Mouse (Mus musculus) granulocyte monocyte progenitor cell, adult 5-6 weeks (primary cell): ENCODE results near the gene Gm40193. TPM values are rescaled to one million over a fixed set of nuclear protein-coding genes. Genes with fewer than 3 reads are reported as not detected.
A peak's percentile ranks its signal among the peaks of the same experiment; 100 is the strongest.

ENCODE experiments used
- ATAC-seq: replicated peaks from 2 replicates; pipeline ENCODE4 v1.8.0; 2016; ENCODE audit warnings: mild to moderate bottlenecking, moderate TSS enrichment, inconsistent platforms; ENCODE audit not compliant: poor library complexity, severe bottlenecking
- total RNA-seq, 2 experiments: library from RNA; stranded (forward) in 1 of 2; stranded (reverse) in 1 of 2; fragments of 200-712, 200-1000 nt in 1 of 2; fragments of >200 nt in 1 of 2; fragmentation: Nextera tagmentation in 1 of 2; gene quantifications; 2 replicates each; pipeline ENCODE4 v1.2.3; 2014 to 2017

Gene Gm40193
- total RNA-seq, 2 experiments from 2014 or later, result not detected

DNA sequence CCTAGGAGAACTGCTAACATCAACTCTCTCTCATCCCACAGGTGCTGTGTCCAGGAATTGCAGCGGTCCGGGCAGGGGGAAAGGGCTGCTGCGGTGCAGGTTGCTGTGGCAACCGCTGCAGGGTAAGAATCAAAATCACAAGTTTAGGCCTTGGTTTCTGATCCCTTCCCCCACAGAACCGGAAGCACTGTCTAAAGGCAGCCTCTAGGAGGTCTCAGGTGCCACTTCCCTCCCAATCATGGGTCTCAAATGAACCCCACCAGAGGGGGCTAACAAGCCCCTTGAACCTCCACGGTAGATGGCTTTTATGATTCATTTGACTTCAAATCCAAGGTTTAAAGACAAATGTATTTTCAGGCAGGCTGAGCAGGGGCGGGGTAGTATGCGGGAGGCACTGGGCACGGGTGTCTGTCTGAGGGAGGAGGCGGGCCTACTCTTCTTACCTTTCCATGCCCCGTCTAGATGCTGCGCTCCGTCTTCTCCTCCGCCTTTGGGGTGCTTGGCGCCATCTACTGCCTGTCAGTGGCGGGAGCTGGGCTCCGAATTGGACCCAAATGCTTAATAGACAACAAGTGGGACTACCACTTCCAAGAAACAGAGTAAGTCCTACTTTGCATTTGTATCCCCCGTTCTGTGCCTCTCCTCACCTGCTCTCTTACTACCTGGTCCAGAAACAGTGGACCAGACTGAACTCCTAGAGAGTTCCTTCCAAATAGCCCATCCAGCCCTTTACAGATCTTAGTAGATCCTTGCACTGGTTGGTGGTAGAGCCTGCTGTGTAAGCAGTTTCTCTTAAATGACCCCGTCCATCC, 22.8 kb downstream of the Gm40193 start:
- ATAC-seq, result peak; percentile 55; the same call in 1 of the 2 replicates

DNA sequence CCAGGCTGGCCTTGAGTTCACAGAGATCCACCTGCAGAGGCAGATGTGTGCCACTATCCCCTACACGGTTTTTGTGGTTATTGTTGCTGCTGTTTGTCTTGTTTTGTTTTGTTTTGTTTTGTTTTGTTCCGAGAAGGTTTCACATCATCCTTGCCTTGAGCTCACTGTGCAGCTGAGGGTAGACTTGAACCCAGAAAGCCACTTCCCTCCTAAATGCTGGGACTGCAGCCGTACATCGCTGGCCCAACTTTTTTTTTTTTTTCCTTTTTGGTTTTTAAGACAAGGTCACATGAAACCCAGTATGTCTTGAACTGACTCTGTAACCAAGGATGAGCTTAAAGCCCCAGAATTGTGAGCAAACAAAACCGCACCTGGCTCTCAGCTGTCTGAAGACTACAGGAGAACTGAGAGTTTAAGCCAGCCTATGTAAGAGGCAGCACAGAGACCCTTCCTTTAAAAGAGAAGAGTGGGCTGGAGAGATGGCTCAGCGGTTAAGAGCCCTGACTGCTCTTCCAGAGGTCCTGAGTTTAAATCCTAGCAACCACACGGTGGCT, 25.7 kb downstream of the Gm40193 start:
- ATAC-seq, result no peak

DNA sequence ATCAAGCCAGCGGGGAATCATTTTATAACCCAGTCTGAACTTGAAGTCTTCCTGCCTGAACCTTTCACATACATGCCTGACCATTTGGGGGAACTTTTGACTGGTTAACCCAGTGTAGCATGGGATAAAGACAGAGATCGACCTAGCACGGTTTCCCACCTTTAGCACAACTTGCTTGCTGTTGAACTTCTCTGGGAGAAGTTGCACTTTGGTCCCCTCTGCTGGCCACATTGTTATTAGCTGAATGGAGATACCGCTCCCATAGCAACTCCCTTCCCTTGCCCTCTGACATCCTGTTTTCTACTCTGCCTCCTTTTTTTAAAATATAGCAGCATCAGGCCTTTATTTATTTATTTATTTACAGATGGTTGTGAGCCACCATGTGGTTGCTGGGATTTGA, 26.4 kb downstream of the Gm40193 start:
- peak; percentile 79 for ATAC-seq

DNA sequence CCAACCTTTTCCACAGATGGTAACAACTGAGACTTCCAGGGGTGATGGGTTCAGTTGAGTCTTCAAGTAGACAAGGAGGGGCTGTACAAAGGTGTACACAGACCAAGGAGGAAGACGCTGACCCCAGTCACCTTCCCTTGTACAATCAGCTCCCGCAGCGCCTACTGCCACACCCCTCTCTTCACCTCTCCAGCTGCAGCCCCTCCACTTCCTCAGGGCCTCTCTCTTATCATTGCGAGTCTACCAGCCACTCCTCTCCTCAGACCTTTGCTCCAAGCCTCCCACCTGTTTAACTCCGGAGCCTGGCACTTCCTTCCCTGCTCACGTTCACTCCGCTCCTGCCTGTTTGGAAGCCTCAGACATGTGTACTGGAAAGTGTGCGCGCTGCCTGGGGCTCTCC, 27.8 kb downstream of the Gm40193 start, which contains the start of gene Tm4sf5:
TSS of gene Tm4sf5 (plus strand) at position 275 of the 400 bp plus-strand sequence.
- ATAC-seq, result no peak

DNA sequence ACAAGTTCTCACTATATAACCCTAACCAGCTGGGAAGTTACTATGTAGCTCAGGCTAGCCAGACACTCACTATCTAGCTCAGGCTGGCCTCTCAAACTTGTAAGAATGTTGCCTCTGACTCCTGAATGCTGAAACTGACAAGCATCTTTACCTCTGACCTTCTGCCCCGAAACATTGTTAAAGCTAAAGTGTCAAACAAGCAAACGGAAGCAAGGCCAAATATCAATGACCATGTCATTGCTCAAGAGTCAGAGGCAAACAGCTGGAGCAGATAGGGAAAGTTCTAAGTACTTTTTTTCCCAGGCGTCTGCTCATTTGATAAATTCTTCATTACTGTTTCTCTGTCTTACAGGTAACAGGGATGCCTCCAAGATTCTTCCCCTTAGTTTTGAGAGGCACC, 30.7 kb downstream of the Gm40193 start:
- no peak for ATAC-seq

DNA sequence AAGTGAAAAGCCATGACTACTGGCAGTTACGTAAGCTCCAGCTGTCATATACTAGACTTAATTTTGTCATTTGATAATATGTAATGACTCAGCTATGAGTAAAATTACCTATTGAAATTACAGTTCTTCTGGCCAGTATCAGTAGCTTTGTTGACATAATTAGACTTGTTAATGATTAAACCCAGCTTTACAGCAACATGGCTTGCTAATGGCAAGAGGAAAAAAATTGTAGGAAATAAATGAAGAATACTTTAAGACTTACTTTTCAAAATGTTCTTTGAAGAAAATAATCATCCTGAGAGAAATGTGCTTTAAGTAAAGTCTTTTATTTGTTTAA, 32.3 kb downstream of the Gm40193 start:
- no peak for ATAC-seq

DNA sequence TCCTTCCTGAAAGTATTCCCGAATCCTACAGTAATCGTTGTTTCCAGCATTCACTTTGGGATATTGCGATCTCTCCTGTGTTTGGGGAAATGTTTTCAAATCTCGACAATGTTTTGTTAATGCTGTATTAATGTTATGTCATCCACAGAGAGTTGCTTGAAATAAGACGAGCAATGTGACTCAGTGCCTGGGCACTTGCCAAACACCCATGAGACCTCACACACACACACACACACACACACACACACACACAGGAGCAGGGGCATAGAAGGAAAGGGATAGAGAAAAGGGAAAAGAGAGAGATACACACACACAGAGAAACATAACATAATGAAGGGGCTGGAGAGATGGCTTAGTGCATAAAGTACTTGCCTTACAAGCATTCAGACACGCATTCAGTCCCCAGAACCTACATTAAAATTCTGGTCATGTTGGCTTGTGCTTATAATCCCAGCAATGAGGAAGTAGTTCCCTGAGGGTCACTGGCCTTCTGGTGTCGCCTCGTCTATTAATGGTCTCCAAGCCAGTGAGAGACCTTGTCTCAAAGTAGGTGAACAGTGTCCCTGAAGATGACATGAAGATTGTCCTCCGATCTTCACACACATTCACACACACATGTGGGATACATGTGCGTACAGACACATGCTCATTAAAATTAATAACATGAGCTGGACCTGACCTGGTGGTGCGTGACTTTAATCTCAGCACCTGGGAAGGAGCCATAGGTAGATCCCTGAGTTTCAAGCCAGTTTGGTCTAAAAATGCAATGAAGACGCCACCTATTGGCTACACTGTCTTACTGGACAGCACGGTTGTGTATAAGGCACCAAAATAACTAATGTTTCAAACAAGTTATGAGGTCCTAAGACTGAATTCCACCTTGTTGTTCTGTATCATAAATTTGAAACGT, 32.9 kb downstream of the Gm40193 start:
- no peak for ATAC-seq

DNA sequence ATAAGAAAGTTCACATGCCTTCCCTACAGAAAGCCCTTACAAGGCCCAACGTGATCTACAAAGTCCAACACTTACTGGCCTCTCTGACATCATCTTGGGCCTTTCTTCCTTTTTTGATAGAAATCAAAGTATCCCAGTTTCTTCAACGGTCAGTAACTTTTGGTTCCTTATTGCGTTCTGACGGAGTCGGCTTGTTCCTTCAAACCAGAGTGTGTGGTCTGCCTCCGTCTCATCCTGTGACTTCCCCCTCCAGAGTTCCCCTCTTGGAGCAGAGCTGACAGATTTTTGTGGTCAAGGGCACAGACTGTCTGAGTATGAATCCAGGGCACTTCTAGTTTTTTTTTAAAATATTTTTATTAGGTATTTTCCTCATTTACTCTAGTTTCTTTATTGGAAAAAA, 43.1 kb downstream of the Gm40193 start:
- peak; percentile 99 for ATAC-seq

DNA sequence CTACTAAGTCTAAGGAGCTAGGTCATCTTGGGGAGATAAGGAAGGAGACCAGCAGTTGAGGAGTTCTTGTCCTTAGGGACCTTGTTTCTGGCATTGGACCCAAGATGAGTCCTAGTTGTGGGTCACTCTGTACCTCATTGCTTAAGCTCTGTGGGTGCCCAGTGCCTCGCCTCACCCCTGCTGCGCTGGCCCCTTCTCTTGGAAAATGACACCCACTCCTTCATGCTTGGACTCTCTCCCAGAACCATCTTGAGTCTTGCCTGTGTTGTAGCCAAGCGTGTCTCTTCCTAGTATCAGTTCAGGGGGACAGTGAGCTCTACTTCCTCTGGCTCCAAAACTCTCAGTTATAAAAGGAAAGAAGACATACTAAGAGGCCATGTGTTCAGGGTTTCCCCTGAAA, 43.6 kb downstream of the Gm40193 start:
- 0 out of 2 replicates have a peak, but pooled peaks have one; percentile 22 for ATAC-seq

DNA sequence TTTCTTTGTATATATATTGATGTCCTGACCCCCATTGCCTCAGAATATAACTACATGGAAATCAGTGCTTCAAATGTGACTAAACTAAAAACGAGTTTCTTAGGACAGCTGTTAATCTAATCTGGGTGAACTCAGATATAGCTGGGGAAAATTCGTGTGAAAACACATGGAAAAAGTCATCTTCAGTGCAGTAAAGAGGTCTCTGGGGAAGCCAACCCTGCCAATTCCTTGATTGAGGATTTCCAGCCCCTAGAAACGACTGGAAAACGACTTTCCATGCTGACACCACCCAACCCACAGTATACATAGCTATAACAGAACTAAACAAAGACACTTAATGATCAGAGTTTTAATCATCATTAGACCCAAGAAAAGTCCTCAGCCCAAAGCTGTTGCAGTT, 44.9 kb downstream of the Gm40193 start:
- ATAC-seq, result no peak

DNA sequence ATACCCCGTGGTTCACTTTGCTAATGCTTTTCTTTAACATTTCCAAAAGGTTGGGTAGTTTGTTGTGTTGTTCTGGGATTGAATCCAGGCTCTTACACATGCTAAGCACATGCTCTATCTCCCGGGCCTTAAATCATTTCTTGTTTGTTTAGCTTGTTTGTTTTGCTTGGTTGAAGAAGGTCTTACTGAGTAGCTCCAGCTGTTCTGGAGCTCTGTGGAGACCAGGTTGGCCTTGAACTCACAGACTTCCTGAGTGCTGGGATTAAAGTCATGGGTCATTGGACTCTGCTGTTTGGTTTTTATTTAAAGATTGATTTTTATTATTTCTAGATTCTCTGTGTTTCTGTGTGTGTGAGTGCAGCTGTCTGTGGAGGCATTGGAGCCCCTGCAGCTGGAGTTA, 47.2 kb downstream of the Gm40193 start:
- ATAC-seq, result no peak

Other genes with a start within 250 kb of the Gm40193 start
- not detected in 2 replicates for gene Alox12e, start 210.3 kb downstream of the Gm40193 start, total RNA-seq (2014; fragmentation: Nextera tagmentation)
- not detected in 2 replicates for gene Alox12e, start 210.3 kb downstream of the Gm40193 start, total RNA-seq (2017)
- gene Alox15, start 180.9 kb downstream of the Gm40193 start, total RNA-seq (2014; fragmentation: Nextera tagmentation), result not detected in 2 replicates
- gene Alox15, start 180.9 kb downstream of the Gm40193 start, total RNA-seq (2017), result 0.62 and 0.82 TPM in 2 replicates
- 31.6 and 33.0 TPM in 2 replicates for gene Pelp1, start 122.9 kb downstream of the Gm40193 start, total RNA-seq (2014; fragmentation: Nextera tagmentation)
- 9.9 and 12.7 TPM in 2 replicates for gene Pelp1, start 122.9 kb downstream of the Gm40193 start, total RNA-seq (2017)
- 63.2 and 69.8 TPM in 2 replicates for gene Arrb2, start 100.3 kb downstream of the Gm40193 start, total RNA-seq (2014; fragmentation: Nextera tagmentation)
- 41.1 and 74.9 TPM in 2 replicates for gene Arrb2, start 100.3 kb downstream of the Gm40193 start, total RNA-seq (2017)
- 19.7 and 28.5 TPM in 2 replicates for gene Med11, start 81.0 kb downstream of the Gm40193 start, total RNA-seq (2014; fragmentation: Nextera tagmentation)
- 31.5 and 35.8 TPM in 2 replicates for gene Med11, start 81.0 kb downstream of the Gm40193 start, total RNA-seq (2017)
- not detected in 2 replicates for gene Zmynd15, start 73.5 kb downstream of the Gm40193 start, total RNA-seq (2014; fragmentation: Nextera tagmentation)
- not detected in 2 replicates for gene Zmynd15, start 73.5 kb downstream of the Gm40193 start, total RNA-seq (2017)
- not detected in 2 replicates for gene Cxcl16, start 73.0 kb downstream of the Gm40193 start, total RNA-seq (2014; fragmentation: Nextera tagmentation)
- gene Cxcl16, start 73.0 kb downstream of the Gm40193 start, total RNA-seq (2017), result 0.22 TPM in 1 of 2 replicates, not detected in the other
- not detected in 2 replicates for gene Tm4sf5, start 27.7 kb downstream of the Gm40193 start, total RNA-seq (2014; fragmentation: Nextera tagmentation)
- not detected in 2 replicates for gene Tm4sf5, start 27.7 kb downstream of the Gm40193 start, total RNA-seq (2017)
- gene Vmo1, start 18.3 kb downstream of the Gm40193 start, total RNA-seq (2014; fragmentation: Nextera tagmentation), result not detected in 2 replicates
- not detected in 2 replicates for gene Vmo1, start 18.3 kb downstream of the Gm40193 start, total RNA-seq (2017)
- not detected in 2 replicates for gene Gltpd2, start 13.7 kb downstream of the Gm40193 start, total RNA-seq (2014; fragmentation: Nextera tagmentation)
- not detected in 2 replicates for gene Gltpd2, start 13.7 kb downstream of the Gm40193 start, total RNA-seq (2017)
- gene Psmb6, start 7.6 kb downstream of the Gm40193 start, total RNA-seq (2014; fragmentation: Nextera tagmentation), result 243 and 281 TPM in 2 replicates
- 290 and 384 TPM in 2 replicates for gene Psmb6, start 7.6 kb downstream of the Gm40193 start, total RNA-seq (2017)
- gene Pld2, start 7.1 kb upstream of the Gm40193 start, total RNA-seq (2014; fragmentation: Nextera tagmentation), result 0.99 and 6.2 TPM in 2 replicates
- gene Pld2, start 7.1 kb upstream of the Gm40193 start, total RNA-seq (2017), result 0.10 and 0.26 TPM in 2 replicates
- 25.0 and 36.1 TPM in 2 replicates for gene Mink1, start 29.9 kb upstream of the Gm40193 start, total RNA-seq (2014; fragmentation: Nextera tagmentation)
- 11.2 and 13.3 TPM in 2 replicates for gene Mink1, start 29.9 kb upstream of the Gm40193 start, total RNA-seq (2017)
- gene 4930544D05Rik, start 82.9 kb upstream of the Gm40193 start, total RNA-seq (2014; fragmentation: Nextera tagmentation), result 1.2 TPM in 1 of 2 replicates, not detected in the other
- gene 4930544D05Rik, start 82.9 kb upstream of the Gm40193 start, total RNA-seq (2017), result not detected in 2 replicates
- not detected in 2 replicates for gene Chrne, start 86.3 kb upstream of the Gm40193 start, total RNA-seq (2014; fragmentation: Nextera tagmentation)
- 0.26 TPM in 1 of 2 replicates, not detected in the other for gene Chrne, start 86.3 kb upstream of the Gm40193 start, total RNA-seq (2017)
- gene Gp1ba, start 106.2 kb upstream of the Gm40193 start, total RNA-seq (2014; fragmentation: Nextera tagmentation), result not detected in 2 replicates
- not detected in 2 replicates for gene Gp1ba, start 106.2 kb upstream of the Gm40193 start, total RNA-seq (2017)
- 35.4 and 51.1 TPM in 2 replicates for gene Rnf167, start 114.3 kb upstream of the Gm40193 start, total RNA-seq (2014; fragmentation: Nextera tagmentation)
- gene Rnf167, start 114.3 kb upstream of the Gm40193 start, total RNA-seq (2017), result 32.7 and 34.6 TPM in 2 replicates
- 80.9 and 91.7 TPM in 2 replicates for gene Slc25a11, start 114.5 kb upstream of the Gm40193 start, total RNA-seq (2014; fragmentation: Nextera tagmentation)
- gene Slc25a11, start 114.5 kb upstream of the Gm40193 start, total RNA-seq (2017), result 63.3 and 67.7 TPM in 2 replicates
- 1,205 and 1,364 TPM in 2 replicates for gene Pfn1, start 121.7 kb upstream of the Gm40193 start, total RNA-seq (2014; fragmentation: Nextera tagmentation)
- 425 and 461 TPM in 2 replicates for gene Pfn1, start 121.7 kb upstream of the Gm40193 start, total RNA-seq (2017)
- 14.9 and 18.9 TPM in 2 replicates for gene Eno3, start 124.3 kb upstream of the Gm40193 start, total RNA-seq (2014; fragmentation: Nextera tagmentation)
- gene Eno3, start 124.3 kb upstream of the Gm40193 start, total RNA-seq (2017), result 4.5 and 5.9 TPM in 2 replicates
- gene Spag7, start 136.5 kb upstream of the Gm40193 start, total RNA-seq (2014; fragmentation: Nextera tagmentation), result 91.0 and 130 TPM in 2 replicates
- gene Spag7, start 136.5 kb upstream of the Gm40193 start, total RNA-seq (2017), result 46.8 and 49.8 TPM in 2 replicates
- gene Camta2, start 155.2 kb upstream of the Gm40193 start, total RNA-seq (2014; fragmentation: Nextera tagmentation), result 18.7 and 25.2 TPM in 2 replicates
- 1.5 and 3.0 TPM in 2 replicates for gene Camta2, start 155.2 kb upstream of the Gm40193 start, total RNA-seq (2017)
- gene Inca1, start 167.2 kb upstream of the Gm40193 start, total RNA-seq (2014; fragmentation: Nextera tagmentation), result not detected in 2 replicates
- not detected in 2 replicates for gene Inca1, start 167.2 kb upstream of the Gm40193 start, total RNA-seq (2017)
- gene Kif1c, start 167.6 kb upstream of the Gm40193 start, total RNA-seq (2014; fragmentation: Nextera tagmentation), result 3.6 and 8.3 TPM in 2 replicates
- 4.5 and 5.7 TPM in 2 replicates for gene Kif1c, start 167.6 kb upstream of the Gm40193 start, total RNA-seq (2017)
- gene Zfp3, start 231.3 kb upstream of the Gm40193 start, total RNA-seq (2014; fragmentation: Nextera tagmentation), result 0.45 and 2.1 TPM in 2 replicates
- gene Zfp3, start 231.3 kb upstream of the Gm40193 start, total RNA-seq (2017), result 0.26 and 1.0 TPM in 2 replicates